Mouse (Mus musculus) CH12.LX (cell line): ENCODE measurements around the gene Lef1. TPM values are rescaled to one million over a fixed set of nuclear protein-coding genes. Genes with fewer than 3 reads are reported as not detected.
A peak's percentile ranks its signal among the peaks of the same experiment; 100 is the strongest.

Experiments
- DNase-seq: peaks from one replicate; pipeline ENCODE4 v3.0.0-alpha.2; 2013; ENCODE audit errors: extremely low read depth
- H3K27ac ChIP-seq: 2 replicates; pipeline ENCODE4 v1.5.1; 2012; ENCODE audit warnings: low read depth, mild to moderate bottlenecking, control low read depth, moderate library complexity; ENCODE audit not compliant: insufficient read depth
- H3K27me3 ChIP-seq: replicated peaks from 2 replicates; pipeline ENCODE3; 2012; ENCODE audit warnings: inconsistent platforms
- H3K36me3 ChIP-seq, 2 experiments: replicated peaks in 1 of 2; 2 replicates each; pipeline versions ENCODE3 to v1.6.1; 2012; ENCODE audit warnings: inconsistent platforms in 1 of 2, low read length in 1 of 2, mild to moderate bottlenecking in 1 of 2, mixed read lengths in 1 of 2, moderate library complexity in 1 of 2; ENCODE audit not compliant: control insufficient read depth in 1 of 2, insufficient read depth in 1 of 2
- H3K4me1 ChIP-seq, 2 experiments: 2 replicates each; pipeline ENCODE4 v1.6.1; 2012; ENCODE audit warnings: inconsistent platforms in 1 of 2, moderate library complexity in 1 of 2; ENCODE audit not compliant: insufficient read depth in 2 of 2, control insufficient read depth in 1 of 2
- H3K4me2 ChIP-seq: 2 replicates; pipeline ENCODE4 v1.6.1; 2012; ENCODE audit warnings: low read depth, mild to moderate bottlenecking, control low read depth; ENCODE audit not compliant: poor library complexity, insufficient read depth, severe bottlenecking
- H3K4me3 ChIP-seq, 3 experiments: fragments of 150-350 bp in 1 of 3; sonication (generic) in 1 of 3; replicated peaks in 1 of 3; 2 replicates each; pipeline versions ENCODE3 to v1.5.1; 2011 to 2012; ENCODE audit warnings: low read depth in 2 of 3, low read length in 2 of 3, mild to moderate bottlenecking in 2 of 3, moderate library complexity in 2 of 3, control low read depth in 1 of 3, improper control_type of control experiment in 1 of 3, inconsistent platforms in 1 of 3, mixed read lengths in 1 of 3; ENCODE audit not compliant: poor library complexity in 1 of 3
- H3K79me2 ChIP-seq: replicated peaks from 2 replicates; pipeline ENCODE4 v1.6.1; 2012; ENCODE audit warnings: mild to moderate bottlenecking, moderate library complexity; ENCODE audit not compliant: control insufficient read depth, poor library complexity, insufficient read depth, severe bottlenecking; ENCODE audit errors: extremely low read depth
- H3K9ac ChIP-seq: 2 replicates; pipeline ENCODE4 v1.6.1; 2012; ENCODE audit warnings: low read depth, mild to moderate bottlenecking, control low read depth, moderate library complexity; ENCODE audit not compliant: insufficient read depth
- H3K9me3 ChIP-seq: replicated peaks from 2 replicates; pipeline ENCODE3; 2012; ENCODE audit warnings: low read length, inconsistent platforms, mixed read lengths
- CHD1 ChIP-seq: IDR thresholded peaks from 2 replicates; pipeline ENCODE4 v1.6.1; 2012; ENCODE audit warnings: low read depth, low read length, improper control_type of control experiment, inconsistent platforms
- CHD2 ChIP-seq: IDR thresholded peaks from 2 replicates; pipeline ENCODE4 v1.6.1; 2011; ENCODE audit warnings: low read length, improper control_type of control experiment
- ELF1 ChIP-seq: IDR thresholded peaks from 2 replicates; pipeline ENCODE4 v1.6.1; 2014; ENCODE audit warnings: low read depth, mild to moderate bottlenecking, inconsistent platforms, low read length, improper control_type of control experiment
- EP300 ChIP-seq: IDR thresholded peaks from 2 replicates; pipeline ENCODE4 v1.6.1; 2011; ENCODE audit warnings: low read length, improper control_type of control experiment
- GABPA ChIP-seq: IDR thresholded peaks from 2 replicates; pipeline ENCODE4 v1.6.1; 2012; ENCODE audit warnings: low read depth, low read length, improper control_type of control experiment, inconsistent platforms; ENCODE audit not compliant: insufficient replicate concordance
- HCFC1 ChIP-seq: IDR thresholded peaks from 2 replicates; pipeline ENCODE4 v1.6.1; 2012; ENCODE audit warnings: low read depth, mild to moderate bottlenecking, inconsistent platforms, low read length, improper control_type of control experiment
- JUN ChIP-seq: IDR thresholded peaks from 2 replicates; pipeline ENCODE4 v1.6.1; 2011; ENCODE audit warnings: low read depth, mild to moderate bottlenecking, low read length, improper control_type of control experiment, moderate library complexity; ENCODE audit not compliant: insufficient read depth
- JUND ChIP-seq: conservative IDR thresholded peaks from 2 replicates; pipeline ENCODE4 v1.6.1; 2011; ENCODE audit warnings: low read depth, low read length, improper control_type of control experiment
- MAFK ChIP-seq: IDR thresholded peaks from 2 replicates; pipeline ENCODE4 v1.6.1; 2011; ENCODE audit warnings: low read length, improper control_type of control experiment; ENCODE audit not compliant: insufficient replicate concordance
- MAZ ChIP-seq: IDR thresholded peaks from 2 replicates; pipeline ENCODE4 v1.6.1; 2012; ENCODE audit warnings: low read depth, mild to moderate bottlenecking, inconsistent platforms, low read length, improper control_type of control experiment, moderate library complexity
- MEF2A ChIP-seq: IDR thresholded peaks from 2 replicates; pipeline ENCODE4 v1.6.1; 2014; ENCODE audit warnings: low read depth, mild to moderate bottlenecking, inconsistent platforms, low read length, improper control_type of control experiment, borderline replicate concordance
- MXI1 ChIP-seq: IDR thresholded peaks from 2 replicates; pipeline ENCODE4 v1.6.1; 2011; ENCODE audit warnings: mild to moderate bottlenecking, low read depth, low read length, improper control_type of control experiment
- MYC ChIP-seq: IDR thresholded peaks from 2 replicates; pipeline ENCODE4 v1.6.1; 2011; ENCODE audit warnings: low read depth, mild to moderate bottlenecking, improper control_type of control experiment, low read length
- NRF1 ChIP-seq: IDR thresholded peaks from 2 replicates; pipeline ENCODE4 v1.6.1; 2014; ENCODE audit warnings: low read depth, mild to moderate bottlenecking, inconsistent platforms, low read length, improper control_type of control experiment, moderate library complexity
- PAX5 ChIP-seq: IDR thresholded peaks from 2 replicates; pipeline ENCODE4 v1.6.1; 2012; ENCODE audit warnings: low read length, inconsistent platforms, mixed read lengths
- POLR2AphosphoS2 ChIP-seq: IDR thresholded peaks from 2 replicates; pipeline ENCODE4 v1.6.1; 2011; ENCODE audit warnings: low read depth, low read length, improper control_type of control experiment
- RAD21 ChIP-seq: IDR thresholded peaks from 2 replicates; pipeline ENCODE4 v1.6.1; 2011; ENCODE audit warnings: low read depth, mild to moderate bottlenecking, low read length, improper control_type of control experiment, moderate library complexity
- SMC3 ChIP-seq: IDR thresholded peaks from 2 replicates; pipeline ENCODE4 v1.6.1; 2011; ENCODE audit warnings: low read depth, low read length, improper control_type of control experiment
- TBP ChIP-seq: conservative IDR thresholded peaks from 2 replicates; pipeline ENCODE4 v1.6.1; 2011; ENCODE audit warnings: low read depth, low read length, improper control_type of control experiment
- TCF12 ChIP-seq: IDR thresholded peaks from 2 replicates; pipeline ENCODE4 v1.6.1; 2014; ENCODE audit warnings: low read depth, mild to moderate bottlenecking, inconsistent platforms, low read length, improper control_type of control experiment
- UBTF ChIP-seq: IDR thresholded peaks from 2 replicates; pipeline ENCODE4 v1.6.1; 2012; ENCODE audit warnings: low read depth, mild to moderate bottlenecking, inconsistent platforms, low read length, improper control_type of control experiment, moderate library complexity
- USF2 ChIP-seq: conservative IDR thresholded peaks from 2 replicates; pipeline ENCODE4 v1.6.1; 2011; ENCODE audit warnings: low read depth, low read length, improper control_type of control experiment
- ZMIZ1 ChIP-seq: IDR thresholded peaks from 2 replicates; pipeline ENCODE4 v1.6.1; 2012; ENCODE audit warnings: low read depth, mild to moderate bottlenecking, inconsistent platforms, low read length, improper control_type of control experiment
- ZNF384 ChIP-seq: IDR thresholded peaks from 2 replicates; pipeline ENCODE4 v1.6.1; 2012; ENCODE audit warnings: low read depth, low read length, improper control_type of control experiment, inconsistent platforms
- dilution Hi-C: fragments of 300-500 bp; cut with MboI; formaldehyde crosslinking; loops from 2 replicates; pipeline ENCODE4 v1.14.3; 2020; ENCODE audit warnings: low sequenced_read_pairs; ENCODE audit not compliant: extremely low pct_unique_long_range_greater_than_20kb, extremely low pct_ligation_motif_present
- in situ Hi-C: fragments of 300-500 bp; cut with MboI; formaldehyde crosslinking; loops from 3 replicates; pipeline ENCODE4 v1.14.3; 2019; ENCODE audit warnings: low sequenced_read_pairs, low pct_ligation_motif_present, low pct_unique_long_range_greater_than_20kb, mixed read lengths
- polyA plus RNA-seq: library from polyadenylated mRNA; unstranded; fragments of >175 nt; gene quantifications from 2 replicates; pipeline ENCODE4 v1.2.1, GENCODE M21; 2012; ENCODE audit warnings: low read depth; ENCODE audit not compliant: insufficient read length
- total RNA-seq, 2 experiments: library from RNA; depleted of rRNA; stranded (reverse); fragments of 300-350 nt in 1 of 2; fragments of >200 nt in 1 of 2; gene quantifications; 2 replicates each; pipeline ENCODE4 v1.2.3; 2012 to 2014

Gene Lef1
- total and polyA plus RNA-seq, 3 experiments: 1.8 to 14.5 (median 4.4) TPM

DNA sequence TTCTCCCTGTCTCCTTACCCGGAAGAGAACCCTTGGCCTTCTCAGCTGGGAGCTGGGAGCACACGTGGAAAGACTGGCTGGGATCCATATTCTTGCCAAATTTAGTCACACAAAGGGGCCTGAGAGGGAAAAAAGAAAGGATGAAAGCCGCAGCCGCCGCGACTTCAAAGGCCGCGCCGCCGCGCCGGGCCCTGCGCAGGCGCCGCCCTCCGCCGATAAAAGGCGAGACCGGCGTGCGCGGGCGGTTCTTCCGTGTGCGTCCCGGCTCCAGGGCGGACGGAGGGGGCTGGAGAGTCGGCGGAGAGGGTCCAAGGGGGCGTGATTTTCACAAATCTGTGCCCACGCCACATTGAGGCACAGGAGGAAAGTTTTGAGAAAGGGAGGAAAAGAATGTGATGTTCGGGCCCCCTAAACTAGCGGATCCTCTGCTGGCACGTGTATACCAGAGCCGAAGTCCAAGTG, 4.3 kb upstream of the Lef1 start:
- no peak overlapping the region for H3K4me3 ChIP-seq
- in situ Hi-C loops: no loop called here

DNA sequence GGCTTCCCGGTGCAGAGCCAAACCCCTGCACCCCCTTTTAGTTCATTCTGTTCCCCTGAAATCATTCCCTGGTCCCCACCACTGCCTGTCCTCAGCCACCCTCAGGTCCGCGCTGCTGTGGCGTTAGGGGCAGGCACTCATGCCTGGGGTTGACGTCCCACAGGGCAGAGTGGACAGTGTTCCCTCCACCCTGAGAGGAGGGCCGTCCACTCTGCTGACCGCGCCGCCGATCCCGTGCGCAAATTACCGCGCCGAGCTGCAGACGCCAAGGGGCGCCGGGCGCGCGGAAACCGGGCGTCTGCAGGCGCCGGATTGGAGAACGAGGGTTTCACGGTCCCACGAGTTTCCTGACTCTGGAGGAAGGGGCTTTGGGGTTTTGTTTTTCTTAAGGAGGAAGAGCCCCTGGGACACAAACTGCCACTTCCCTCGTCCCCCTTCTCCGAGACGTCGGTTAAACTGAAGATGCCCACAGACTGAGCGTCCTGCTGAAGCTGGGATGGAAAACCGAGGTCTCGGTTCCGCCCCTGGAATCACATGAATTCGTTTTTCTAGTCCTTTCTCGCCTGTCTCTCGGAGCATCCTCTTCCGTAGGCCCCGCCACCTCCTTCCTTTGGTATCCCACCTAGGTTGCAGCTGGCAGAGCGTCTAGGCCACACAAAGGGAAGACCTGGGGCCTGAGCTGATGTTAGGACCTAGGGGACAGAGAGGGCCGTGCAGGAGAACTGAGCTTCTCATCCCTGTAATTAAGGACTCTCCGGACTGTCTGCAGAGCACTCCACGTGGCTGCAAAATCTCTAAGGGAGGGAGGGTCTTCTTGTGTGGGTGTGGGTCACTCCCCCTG, 3.6 kb upstream of the Lef1 start:
- H3K27me3 ChIP-seq: peaks cover 53% of the 10 kb centered on the region
- in situ Hi-C loops: no loop called here

More for the DNA sequence above, 4.3 kb upstream of the Lef1 start:
- no peak overlapping the region for H3K9ac ChIP-seq
- no peak for TF ChIP-seq MEF2A
- peak; percentile 56 for TF ChIP-seq NRF1
- H3K79me2 ChIP-seq: no peaks in the 10 kb centered on the region
- dilution Hi-C loops: no loop called here
- H3K9me3 ChIP-seq: peaks cover 12% of the 10 kb centered on the region
- H3K36me3 ChIP-seq: no peaks in the 10 kb centered on the region
- H3K27me3 ChIP-seq: peaks cover 46% of the 10 kb centered on the region
- peaks cover 2 to 6% of the 10 kb centered on the region in 2 experiments; a peak in 2 of 4 replicates for H3K4me1 ChIP-seq
- no peak overlapping the region for H3K4me2 ChIP-seq
- H3K27ac ChIP-seq: no peak overlapping the region
- DNase-seq: no peak

DNA sequence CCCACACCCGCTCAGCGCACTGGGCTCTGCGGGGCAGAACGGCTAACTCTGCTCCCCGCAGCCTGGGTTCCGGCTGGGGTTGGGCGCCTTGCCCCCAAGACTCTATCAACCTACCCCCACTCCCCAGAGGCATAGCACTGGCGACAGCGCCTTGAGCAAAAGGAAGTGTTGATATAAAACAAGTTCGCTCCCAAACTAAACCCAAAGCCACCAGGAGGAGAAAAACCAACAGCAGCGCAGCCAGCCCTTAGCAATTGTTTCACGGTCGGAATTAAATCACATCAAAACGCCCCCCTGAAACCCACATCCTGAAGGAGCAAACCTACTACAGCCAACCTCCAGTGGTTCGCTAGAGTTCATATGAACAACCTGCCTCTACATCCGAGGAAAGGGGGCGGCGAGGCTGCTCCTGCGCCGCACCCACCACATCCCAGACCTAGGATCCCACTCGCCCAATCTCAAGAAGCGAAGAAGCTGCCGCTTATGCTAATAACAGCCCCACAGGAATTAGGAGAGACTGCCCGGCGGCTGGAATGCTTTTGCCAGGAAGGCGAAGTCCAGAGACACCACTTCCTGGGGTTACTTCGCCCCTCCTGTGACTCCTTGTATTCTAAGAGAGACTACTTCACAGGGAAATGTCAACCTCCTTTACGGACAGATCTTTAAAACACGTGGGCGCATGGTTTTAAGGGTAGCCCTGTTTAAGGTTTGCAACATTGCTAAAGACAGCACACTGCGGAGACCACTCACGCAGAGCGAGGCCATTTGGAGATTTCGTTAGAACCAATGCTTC, 2.8 kb upstream of the Lef1 start:
- Histone ChIP-seq H3K4me3 (no peak overlapping the region), H3K27ac (no peak overlapping the region), H3K4me1 (peaks cover 2 to 20% of the 10 kb centered on the region in 2 experiments; a peak in 2 of 4 replicates), H3K27me3 (peaks cover 59% of the 10 kb centered on the region), H3K36me3 (no peaks in the 10 kb centered on the region), H3K9ac (no peak overlapping the region), H3K4me2 (no peak overlapping the region), H3K9me3 (peaks cover 18% of the 10 kb centered on the region), H3K79me2 (no peaks in the 10 kb centered on the region)
- dilution Hi-C loops: no loop called here
- DNase-seq: no peak
- in situ Hi-C loops: no loop called here
- no peak for TF ChIP-seq RAD21
- TF ChIP-seq CHD2: no peak
- TF ChIP-seq UBTF: no peak
- no peak for TF ChIP-seq MAZ
- no peak for TF ChIP-seq SMC3
- TF ChIP-seq JUN: no peak
- TF ChIP-seq ZNF384: no peak
- no peak for TF ChIP-seq TBP
- no peak for TF ChIP-seq JUND
- TF ChIP-seq ZMIZ1: no peak
- no peak for TF ChIP-seq MAFK
- no peak for TF ChIP-seq PAX5
- no peak for TF ChIP-seq TCF12
- no peak for TF ChIP-seq ELF1
- no peak for TF ChIP-seq HCFC1
- TF ChIP-seq EP300: no peak

More for the DNA sequence above, 3.6 kb upstream of the Lef1 start:
- no peak overlapping the region for H3K27ac ChIP-seq
- H3K36me3 ChIP-seq: no peaks in the 10 kb centered on the region
- no peak overlapping the region for H3K4me3 ChIP-seq
- H3K4me1 ChIP-seq: peaks cover 2 to 13% of the 10 kb centered on the region in 2 experiments; a peak in 2 of 4 replicates
- peaks cover 16% of the 10 kb centered on the region for H3K9me3 ChIP-seq
- H3K9ac ChIP-seq: no peak overlapping the region
- dilution Hi-C loops: no loop called here
- no peak overlapping the region for H3K4me2 ChIP-seq
- no peaks in the 10 kb centered on the region for H3K79me2 ChIP-seq
- no peak for DNase-seq
- no peak for TF ChIP-seq CHD1
- no peak for TF ChIP-seq POLR2AphosphoS2
- TF ChIP-seq ZNF384: no peak
- TF ChIP-seq GABPA: no peak
- TF ChIP-seq CHD2: no peak
- TF ChIP-seq JUND: no peak
- no peak for TF ChIP-seq USF2
- no peak for TF ChIP-seq MXI1
- TF ChIP-seq MYC: no peak
- no peak for TF ChIP-seq RAD21
- no peak for TF ChIP-seq SMC3
- TF ChIP-seq MAFK: no peak
